Mouse (Mus musculus) testis, adult 2 months (tissue): ENCODE data around the gene Mapk9. TPM values are rescaled to one million over a fixed set of nuclear protein-coding genes. Genes with fewer than 3 reads are reported as not detected.

Source experiments
- H3K27ac ChIP-seq: fragments of 200-500 bp; 2 replicates; pipeline ENCODE4 v1.5.1; 2012; ENCODE audit warnings: low read depth, low read length; ENCODE audit not compliant: control insufficient read depth, insufficient read depth
- H3K27me3 ChIP-seq: fragments of 200-500 bp; 2 replicates; pipeline ENCODE4 v1.6.1; 2012; ENCODE audit warnings: mild to moderate bottlenecking, low read length, moderate library complexity; ENCODE audit not compliant: control insufficient read depth, insufficient read depth
- H3K36me3 ChIP-seq: fragments of 200-500 bp; 2 replicates; pipeline ENCODE4 v1.6.1; 2012; ENCODE audit warnings: mild to moderate bottlenecking, low read length; ENCODE audit not compliant: control insufficient read depth, insufficient read depth
- H3K4me1 ChIP-seq: fragments of 200-500 bp; 2 replicates; pipeline ENCODE4 v1.6.1; 2012; ENCODE audit warnings: low read length; ENCODE audit not compliant: control insufficient read depth, insufficient read depth
- H3K4me3 ChIP-seq: fragments of 200-500 bp; 2 replicates; pipeline ENCODE4 v1.5.1; 2012; ENCODE audit warnings: low read depth, mild to moderate bottlenecking, low read length, moderate library complexity, mixed read lengths; ENCODE audit not compliant: control insufficient read depth
- CTCF ChIP-seq: fragments of 200-500 bp; IDR thresholded peaks from 2 replicates; pipeline ENCODE4 v1.5.1; 2012; ENCODE audit warnings: low read depth, mild to moderate bottlenecking, inconsistent platforms, low read length, moderate library complexity; ENCODE audit not compliant: control insufficient read depth, insufficient read depth, insufficient replicate concordance
- POLR2A ChIP-seq: fragments of 200-500 bp; IDR thresholded peaks from 2 replicates; pipeline ENCODE4 v1.6.1; 2012; ENCODE audit warnings: low read depth, mild to moderate bottlenecking, inconsistent platforms, low read length, moderate library complexity; ENCODE audit not compliant: control insufficient read depth
- polyA plus RNA-seq: library from polyadenylated mRNA; depleted of rRNA; stranded (reverse); fragments of >200 nt; gene quantifications from 2 replicates; pipeline ENCODE4 v1.2.3, GENCODE M21; 2012; rRNA removed

Mapk9 gene
- polyA plus RNA-seq, 1 experiment = 33.2 TPM

GRCm38 (mm10) chr11:49919304-49919703 is 72.8 kb downstream of the Mapk9 start:
- H3K4me1 ChIP-seq = no peaks in the 10 kb centered on the region
- TF ChIP-seq POLR2A = no peak
- no peak for TF ChIP-seq CTCF
- no peak overlapping the region for H3K27ac ChIP-seq
- no peaks in the 10 kb centered on the region for H3K36me3 ChIP-seq
- no peaks in the 10 kb centered on the region for H3K27me3 ChIP-seq
- no peak overlapping the region for H3K4me3 ChIP-seq

- TF ChIP-seq CTCF (no peak), POLR2A (no peak)
- H3K27me3 ChIP-seq = no peaks in the 10 kb centered on the region
- H3K27ac ChIP-seq = no peak overlapping the region
- no peaks in the 10 kb centered on the region for H3K36me3 ChIP-seq
- no peak overlapping the region for H3K4me3 ChIP-seq
- H3K4me1 ChIP-seq = no peaks in the 10 kb centered on the region
Observed at GRCm38 (mm10) chr11:49923539-49923938, 77.0 kb downstream of the Mapk9 start.

- no peak for TF ChIP-seq CTCF
- TF ChIP-seq POLR2A = no peak
- H3K36me3 ChIP-seq = no peaks in the 10 kb centered on the region
Observed at GRCm38 (mm10) chr11:49926183-49926582, 79.6 kb downstream of the Mapk9 start.

GRCm38 (mm10) chr11:49927169-49927568 is 80.6 kb downstream of the Mapk9 start:
- Histone ChIP-seq H3K27me3 (no peaks in the 10 kb centered on the region), H3K36me3 (no peaks in the 10 kb centered on the region), H3K27ac (no peak overlapping the region), H3K4me3 (no peak overlapping the region), H3K4me1 (peaks cover 5% of the 10 kb centered on the region)
- no peak for TF ChIP-seq POLR2A
- no peak for TF ChIP-seq CTCF

More at GRCm38 (mm10) chr11:49926183-49926582, 79.6 kb downstream of the Mapk9 start:
- Histone ChIP-seq H3K4me3 (no peak overlapping the region), H3K27me3 (no peaks in the 10 kb centered on the region), H3K27ac (no peak overlapping the region), H3K4me1 (peaks cover 5% of the 10 kb centered on the region)

GRCm38 (mm10) chr11:49927670-49928069 is 81.1 kb downstream of the Mapk9 start:
- Histone ChIP-seq H3K27ac (no peak overlapping the region), H3K4me3 (no peak overlapping the region), H3K4me1 (peaks cover 5% of the 10 kb centered on the region), H3K27me3 (no peaks in the 10 kb centered on the region), H3K36me3 (no peaks in the 10 kb centered on the region)
- TF ChIP-seq POLR2A (no peak), CTCF (no peak)

GRCm38 (mm10) chr11:49931037-49931625 is 84.6 kb downstream of the Mapk9 start:
- Histone ChIP-seq H3K27ac (peak overlapping the region; percentile 50), H3K27me3 (no peaks in the 10 kb centered on the region), H3K36me3 (no peaks in the 10 kb centered on the region), H3K4me3 (no peak overlapping the region), H3K4me1 (peaks cover 5% of the 10 kb centered on the region)
- no peak for TF ChIP-seq CTCF
- no peak for TF ChIP-seq POLR2A

GRCm38 (mm10) chr11:49931853-49932252 is 85.3 kb downstream of the Mapk9 start:
- H3K4me3 ChIP-seq = no peak overlapping the region
- no peaks in the 10 kb centered on the region for H3K36me3 ChIP-seq
- no peaks in the 10 kb centered on the region for H3K27me3 ChIP-seq
- peaks cover 5% of the 10 kb centered on the region for H3K4me1 ChIP-seq
- no peak overlapping the region; the same call in 1 of the 2 replicates for H3K27ac ChIP-seq
- TF ChIP-seq CTCF (no peak), POLR2A (no peak)

GRCm38 (mm10) chr11:49933811-49934210 is 87.3 kb downstream of the Mapk9 start:
- Histone ChIP-seq H3K27me3 (no peaks in the 10 kb centered on the region), H3K27ac (peak overlapping the region; percentile 26; the same call in 1 of the 2 replicates), H3K4me1 (peaks cover 5% of the 10 kb centered on the region), H3K36me3 (no peaks in the 10 kb centered on the region), H3K4me3 (no peak overlapping the region)
- no peak for TF ChIP-seq CTCF

GRCm38 (mm10) chr11:49934322-49934721 is 87.8 kb downstream of the Mapk9 start:
- no peak overlapping the region; the same call in 1 of the 2 replicates for H3K27ac ChIP-seq
- H3K4me1 ChIP-seq = peaks cover 5% of the 10 kb centered on the region
- H3K4me3 ChIP-seq = no peak overlapping the region
- H3K27me3 ChIP-seq = no peaks in the 10 kb centered on the region
- H3K36me3 ChIP-seq = no peaks in the 10 kb centered on the region
- TF ChIP-seq POLR2A (no peak), CTCF (no peak)

Other genes with a start within 250 kb of the Mapk9 start
- gene Flt4, start 237.5 kb upstream of the Mapk9 start, polyA plus RNA-seq = 4.5 and 4.9 TPM in 2 replicates
- 0.38 TPM in 1 of 2 replicates, not detected in the other for gene Scgb3a1, start 183.1 kb upstream of the Mapk9 start, polyA plus RNA-seq
- gene Cnot6, start 134.0 kb upstream of the Mapk9 start, polyA plus RNA-seq = 12.5 and 18.1 TPM in 2 replicates
- gene Gfpt2, start 52.6 kb upstream of the Mapk9 start, polyA plus RNA-seq = 2.3 TPM in 2 replicates
- gene Rasgef1c, start 55.1 kb downstream of the Mapk9 start, polyA plus RNA-seq = 0.69 and 0.93 TPM in 2 replicates
- 10.4 and 12.1 TPM in 2 replicates for gene Rnf130, start 178.6 kb downstream of the Mapk9 start, polyA plus RNA-seq